Mouse (Mus musculus): ENCODE measurements around the gene Tank. TPM values are rescaled to one million over a fixed set of nuclear protein-coding genes. Genes with fewer than 3 reads are reported as not detected.

The Tank gene
- polyA plus RNA-seq, 1 experiment from 2014 or later, result 28.9 TPM

GRCm38 (mm10) chr2:61582578-61583315 is 4.4 kb downstream of the Tank start:
- Histone ChIP-seq H3K4me1 (no peaks in the 10 kb centered on the region), H3K27me3 (no peaks in the 10 kb centered on the region), H3K9me3 (no peaks in the 10 kb centered on the region), H3K36me3 (no peaks in the 10 kb centered on the region), H3K9ac (replicated peaks) (no peak overlapping the region), H3K4me3 (no peak overlapping the region), H3K27ac (replicated peaks) (no peak overlapping the region), H3K4me2 (replicated peaks) (no peak overlapping the region)
- ATAC-seq (replicated peaks), result no peak
- WGBS, result 92% methylated on average over 5 of the region's 5 CpGs

DNA sequence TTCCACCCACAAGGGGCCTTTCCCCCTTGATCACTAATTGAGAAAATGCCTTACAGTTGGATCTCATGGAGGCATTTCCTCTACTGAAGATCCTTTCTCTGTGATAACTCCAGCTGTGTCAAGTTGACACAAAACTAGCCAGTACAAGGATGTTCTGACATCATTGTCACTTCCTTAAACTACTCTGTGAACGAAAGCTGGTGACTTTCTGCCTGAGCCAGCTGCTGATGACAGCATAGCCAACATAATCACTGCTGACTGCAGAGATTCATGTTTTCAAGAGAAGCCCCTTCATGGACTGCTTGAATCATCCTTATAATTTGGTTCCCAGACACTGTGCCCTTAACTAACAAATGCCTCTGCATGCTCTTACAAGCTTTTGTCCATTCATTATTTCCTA is 7.1 kb downstream of the Tank start:
- ATAC-seq (replicated peaks), result no peak
- Histone ChIP-seq H3K9ac (replicated peaks) (no peak overlapping the region), H3K36me3 (no peaks in the 10 kb centered on the region), H3K27ac (replicated peaks) (no peak overlapping the region), H3K9me3 (no peaks in the 10 kb centered on the region), H3K27me3 (no peaks in the 10 kb centered on the region), H3K4me3 (no peak overlapping the region), H3K4me2 (replicated peaks) (no peak overlapping the region), H3K4me1 (no peaks in the 10 kb centered on the region)
- whole genome bisulfite sequencing, result 78% methylated on average over 1 of the region's 1 CpGs

GRCm38 (mm10) chr2:61586166-61586565 is 7.8 kb downstream of the Tank start:
- H3K27me3 ChIP-seq, result no peaks in the 10 kb centered on the region
- no peak overlapping the region for H3K4me3 ChIP-seq
- ATAC-seq (replicated peaks), result no peak
- no peaks in the 10 kb centered on the region for H3K9me3 ChIP-seq
- H3K4me1 ChIP-seq, result no peaks in the 10 kb centered on the region
- no peaks in the 10 kb centered on the region for H3K36me3 ChIP-seq
- no peak overlapping the region for H3K4me2 ChIP-seq (replicated peaks)
- WGBS, result 91% methylated on average over 3 of the region's 3 CpGs
- H3K9ac ChIP-seq (replicated peaks), result no peak overlapping the region
- no peak overlapping the region for H3K27ac ChIP-seq (replicated peaks)

DNA sequence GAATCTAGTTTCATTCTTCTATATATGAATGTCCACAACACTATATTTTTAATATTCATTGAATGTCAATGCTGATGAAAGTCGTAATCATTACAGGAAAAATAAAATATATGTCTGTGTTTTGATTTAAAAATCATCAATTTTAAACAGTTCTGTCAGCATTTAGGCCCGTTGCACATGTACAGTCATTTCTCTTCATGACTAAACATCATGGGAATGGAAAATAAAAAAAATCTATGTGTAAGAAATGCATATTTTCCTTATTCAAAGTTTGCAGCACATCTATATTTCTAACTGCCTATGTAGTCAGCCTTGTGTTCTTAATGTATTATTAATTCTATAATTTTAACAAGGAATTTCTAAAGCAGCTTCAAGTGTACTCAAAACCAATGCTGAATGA is 12.4 kb downstream of the Tank start:
- no peak for ATAC-seq (replicated peaks)
- peaks cover 9% of the 10 kb centered on the region for H3K4me1 ChIP-seq
- no peaks in the 10 kb centered on the region for H3K27me3 ChIP-seq
- H3K27ac ChIP-seq (replicated peaks), result no peak overlapping the region
- H3K36me3 ChIP-seq, result no peaks in the 10 kb centered on the region
- 90% methylated on average over 2 of the region's 2 CpGs for WGBS
- no peak overlapping the region for H3K4me3 ChIP-seq
- H3K9me3 ChIP-seq, result no peaks in the 10 kb centered on the region
- no peak overlapping the region for H3K4me2 ChIP-seq (replicated peaks)
- H3K9ac ChIP-seq (replicated peaks), result no peak overlapping the region

DNA sequence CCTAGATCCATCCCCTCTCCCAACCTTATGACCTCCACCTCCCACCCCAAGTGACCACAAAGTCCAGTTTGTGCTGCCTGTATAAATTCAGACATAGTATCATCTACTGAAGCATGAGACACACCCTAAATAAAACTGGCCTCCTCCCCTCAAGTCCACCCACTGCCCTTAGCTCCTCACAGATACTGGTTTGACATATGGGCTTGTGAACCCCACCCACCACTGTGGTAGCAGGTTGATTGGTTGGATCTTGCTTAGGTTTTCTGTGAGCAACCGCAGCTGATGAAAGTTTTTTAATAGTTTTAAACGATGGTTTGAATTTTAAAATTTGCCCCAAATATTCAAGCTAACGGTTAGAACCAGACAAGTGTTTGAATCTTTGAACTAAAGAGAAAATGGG is 13.7 kb downstream of the Tank start:
- Histone ChIP-seq H3K9me3 (no peaks in the 10 kb centered on the region), H3K27me3 (no peaks in the 10 kb centered on the region), H3K27ac (replicated peaks) (no peak overlapping the region), H3K36me3 (no peaks in the 10 kb centered on the region), H3K4me3 (no peak overlapping the region), H3K4me2 (replicated peaks) (no peak overlapping the region), H3K4me1 (peaks cover 9% of the 10 kb centered on the region), H3K9ac (replicated peaks) (no peak overlapping the region)
- 92% methylated on average over 3 of the region's 3 CpGs for WGBS
- ATAC-seq (replicated peaks), result no peak

DNA sequence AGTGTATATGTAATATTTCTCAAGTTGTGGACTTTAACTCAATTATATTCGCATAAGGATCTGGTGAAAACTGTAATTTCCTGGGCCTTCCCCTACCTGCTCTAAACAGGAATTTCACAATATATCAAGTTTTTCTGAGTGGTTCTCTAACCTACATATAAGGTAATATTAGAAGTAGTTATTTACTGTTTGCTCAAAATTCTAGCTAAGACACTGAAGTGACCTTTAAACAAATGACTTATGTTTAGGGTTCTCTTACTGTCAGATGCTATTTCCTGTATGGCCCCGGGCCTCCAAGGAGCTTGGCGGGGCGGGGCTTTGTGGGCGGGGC is 14.3 kb downstream of the Tank start:
- ATAC-seq (replicated peaks), result no peak
- peak overlapping the region; percentile 66 for H3K4me3 ChIP-seq
- H3K27me3 ChIP-seq, result no peaks in the 10 kb centered on the region
- H3K4me2 ChIP-seq (replicated peaks), result peak overlapping the region; percentile 78
- no peak overlapping the region for H3K27ac ChIP-seq (replicated peaks)
- WGBS, result 17% methylated on average over 5 of the region's 5 CpGs
- peak overlapping the region; percentile 66; the same call in 1 of the 2 replicates for H3K9ac ChIP-seq (replicated peaks)
- no peaks in the 10 kb centered on the region for H3K9me3 ChIP-seq
- H3K4me1 ChIP-seq, result peaks cover 10% of the 10 kb centered on the region
- H3K36me3 ChIP-seq, result no peaks in the 10 kb centered on the region

- Histone ChIP-seq H3K27ac (replicated peaks) (peak overlapping the region; percentile 70), H3K4me3 (peak overlapping the region; percentile 66), H3K4me2 (replicated peaks) (peak overlapping the region; percentile 78), H3K9me3 (no peaks in the 10 kb centered on the region), H3K9ac (replicated peaks) (peak overlapping the region; percentile 66), H3K36me3 (no peaks in the 10 kb centered on the region), H3K27me3 (no peaks in the 10 kb centered on the region), H3K4me1 (peaks cover 13% of the 10 kb centered on the region)
- ATAC-seq (replicated peaks), result peak; percentile 96
- under 1% methylated on average over 62 of the region's 62 CpGs for WGBS
These were observed 14.8 kb downstream of the Tank start for GRCm38 (mm10) chr2:61593030-61593811.

- peak overlapping the region; percentile 78 for H3K4me2 ChIP-seq (replicated peaks)
- H3K4me3 ChIP-seq, result peak overlapping the region; percentile 66
- H3K9me3 ChIP-seq, result no peaks in the 10 kb centered on the region
- ATAC-seq (replicated peaks), result peak; percentile 3; the same call in 1 of the 2 replicates
- H3K27me3 ChIP-seq, result no peaks in the 10 kb centered on the region
- H3K27ac ChIP-seq (replicated peaks), result peak overlapping the region; percentile 70; the same call in 1 of the 2 replicates
- 2% methylated on average over 12 of the region's 12 CpGs for WGBS
- H3K9ac ChIP-seq (replicated peaks), result peak overlapping the region; percentile 66
- peaks cover 13% of the 10 kb centered on the region for H3K4me1 ChIP-seq
- no peaks in the 10 kb centered on the region for H3K36me3 ChIP-seq
These were observed 15.5 kb downstream of the Tank start for GRCm38 (mm10) chr2:61593871-61594304.

- H3K9ac ChIP-seq (replicated peaks), result no peak overlapping the region
- H3K4me3 ChIP-seq, result no peak overlapping the region
- no peak overlapping the region for H3K4me2 ChIP-seq (replicated peaks)
- H3K27ac ChIP-seq (replicated peaks), result no peak overlapping the region
- 87% methylated on average over 1 of the region's 1 CpGs for WGBS
- ATAC-seq (replicated peaks), result no peak
- H3K4me1 ChIP-seq, result 0 out of 2 replicates have a peak, but pooled peaks cover 5% of the 10 kb centered on the region
- H3K36me3 ChIP-seq, result no peaks in the 10 kb centered on the region
- H3K9me3 ChIP-seq, result no peaks in the 10 kb centered on the region
- no peaks in the 10 kb centered on the region for H3K27me3 ChIP-seq
These were observed 21.3 kb downstream of the Tank start for GRCm38 (mm10) chr2:61599730-61600129.

GRCm38 (mm10) chr2:61603461-61603860 is 25.1 kb downstream of the Tank start:
- Histone ChIP-seq H3K4me1 (no peaks in the 10 kb centered on the region), H3K27ac (replicated peaks) (no peak overlapping the region), H3K4me2 (replicated peaks) (no peak overlapping the region), H3K36me3 (no peaks in the 10 kb centered on the region), H3K4me3 (no peak overlapping the region), H3K27me3 (no peaks in the 10 kb centered on the region), H3K9me3 (no peaks in the 10 kb centered on the region), H3K9ac (replicated peaks) (no peak overlapping the region)
- WGBS, result 79% methylated on average over 3 of the region's 3 CpGs
- no peak for ATAC-seq (replicated peaks)

- Histone ChIP-seq H3K9me3 (no peaks in the 10 kb centered on the region), H3K4me3 (no peak overlapping the region), H3K27me3 (no peaks in the 10 kb centered on the region), H3K4me1 (no peaks in the 10 kb centered on the region), H3K27ac (replicated peaks) (no peak overlapping the region), H3K4me2 (replicated peaks) (no peak overlapping the region), H3K9ac (replicated peaks) (no peak overlapping the region), H3K36me3 (no peaks in the 10 kb centered on the region)
- ATAC-seq (replicated peaks), result no peak
- 97% methylated on average over 1 of the region's 1 CpGs for WGBS
These were observed 28.6 kb downstream of the Tank start for GRCm38 (mm10) chr2:61606942-61607341.

DNA sequence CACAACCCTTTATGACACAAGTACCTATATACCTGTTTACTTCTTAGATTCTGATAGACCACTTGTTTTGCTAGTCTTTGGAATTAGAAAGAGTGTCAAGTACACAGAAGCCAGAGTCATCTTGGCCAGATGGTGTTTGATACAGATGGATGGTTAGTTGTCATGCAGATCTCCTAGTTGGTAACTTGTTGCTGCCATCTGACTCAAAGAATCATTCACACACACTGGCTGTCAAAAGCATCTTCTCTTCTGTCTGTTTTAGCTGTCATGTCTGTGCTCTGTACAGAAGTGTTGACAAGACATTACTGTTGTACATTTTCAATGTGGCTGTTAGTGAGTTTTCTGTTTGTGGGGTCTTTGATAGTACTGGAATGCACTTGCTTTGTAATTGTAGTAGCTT is 45.6 kb downstream of the Tank start:
- H3K36me3 ChIP-seq, result peaks cover 13% of the 10 kb centered on the region; the same call in 1 of the 2 replicates
- no peak for ATAC-seq (replicated peaks)
- H3K9ac ChIP-seq (replicated peaks), result no peak overlapping the region
- H3K27me3 ChIP-seq, result no peaks in the 10 kb centered on the region
- H3K9me3 ChIP-seq, result no peaks in the 10 kb centered on the region
- H3K27ac ChIP-seq (replicated peaks), result no peak overlapping the region
- H3K4me1 ChIP-seq, result no peaks in the 10 kb centered on the region
- no peak overlapping the region for H3K4me2 ChIP-seq (replicated peaks)
- H3K4me3 ChIP-seq, result no peak overlapping the region

Data from forebrain, embryonic 15.5 days (tissue).